Mouse (Mus musculus): ENCODE measurements around the gene Ttc12. TPM values are rescaled to one million over a fixed set of nuclear protein-coding genes. Genes with fewer than 3 reads are reported as not detected.

Gene Ttc12
- total RNA-seq, 2 experiments from 2014 or later: 2.0 to 2.1 TPM

DNA sequence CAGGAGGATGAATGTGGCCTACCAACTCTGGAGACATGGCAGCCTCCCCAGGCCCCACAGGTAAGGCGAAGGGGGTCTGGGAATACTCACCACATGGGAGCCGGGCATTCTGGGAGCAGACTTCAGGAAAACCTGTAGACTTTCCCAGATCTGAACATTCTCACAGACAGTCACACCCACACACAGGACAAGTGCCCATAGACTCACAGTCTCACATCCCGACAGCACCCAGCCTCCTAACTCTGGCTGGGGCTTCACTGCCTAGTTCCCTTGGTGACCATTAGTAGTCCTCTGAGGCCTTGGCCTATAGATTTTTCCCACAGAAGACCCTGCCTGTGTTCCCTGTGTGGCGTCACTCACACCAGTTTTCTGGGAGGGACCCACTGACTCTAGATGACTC lies 24.6 kb upstream of the Ttc12 start:
- no peak overlapping the region for H3K4me3 ChIP-seq
- no peak for TF ChIP-seq CTCF (conservative IDR thresholded peaks at IDR 0.05)
- no peak overlapping the region for H3K27ac ChIP-seq
- no peak for DNase-seq (ENCODE audit: low spot score in 2 of 2)

DNA sequence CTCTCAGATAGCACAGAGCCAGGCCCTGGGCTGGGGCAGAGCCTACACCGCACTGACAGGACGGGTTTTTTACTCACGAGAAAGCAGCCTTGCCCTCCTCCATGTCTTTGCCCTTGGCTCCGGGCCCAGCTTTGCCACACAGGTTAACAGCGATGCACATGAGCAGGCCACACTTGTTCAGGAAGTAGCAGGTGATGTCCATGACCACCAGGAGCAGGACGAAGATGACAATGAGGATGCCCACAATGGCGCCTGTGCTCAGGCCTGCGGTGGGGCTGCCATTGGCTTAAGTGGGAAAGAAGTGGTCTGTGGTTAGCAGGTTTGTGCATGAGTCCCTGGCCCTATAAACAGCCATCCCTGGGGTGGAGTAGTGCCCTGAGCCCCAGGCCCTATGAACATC lies 23.6 kb upstream of the Ttc12 start:
- no peak overlapping the region for H3K4me3 ChIP-seq
- no peak for TF ChIP-seq CTCF (conservative IDR thresholded peaks at IDR 0.05)
- DNase-seq (ENCODE audit: low spot score in 2 of 2): no peak
- peak overlapping the region; percentile 23; the same call in 1 of the 2 replicates for H3K27ac ChIP-seq

DNA sequence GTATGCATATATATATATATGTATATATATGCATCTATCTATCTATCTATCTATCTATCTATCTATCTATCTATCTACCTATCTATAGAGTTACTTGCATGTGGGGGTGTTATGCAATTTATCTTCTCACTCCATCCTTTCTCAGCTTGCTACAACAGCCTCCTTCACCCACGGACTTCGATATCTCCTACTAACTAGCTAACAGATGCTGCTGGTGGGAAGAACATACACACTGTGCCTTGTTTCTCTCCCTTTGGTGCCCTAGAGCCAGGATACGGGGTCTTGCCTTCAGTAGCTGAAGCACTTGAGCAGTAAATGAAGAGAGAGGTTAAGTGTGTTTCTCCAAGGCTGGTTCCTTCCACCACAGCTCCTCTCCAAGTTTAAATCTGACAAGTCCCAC lies 23.1 kb upstream of the Ttc12 start:
- no peak for DNase-seq (ENCODE audit: low spot score in 2 of 2)
- H3K27ac ChIP-seq: peak overlapping the region; percentile 23; the same call in 1 of the 2 replicates

DNA sequence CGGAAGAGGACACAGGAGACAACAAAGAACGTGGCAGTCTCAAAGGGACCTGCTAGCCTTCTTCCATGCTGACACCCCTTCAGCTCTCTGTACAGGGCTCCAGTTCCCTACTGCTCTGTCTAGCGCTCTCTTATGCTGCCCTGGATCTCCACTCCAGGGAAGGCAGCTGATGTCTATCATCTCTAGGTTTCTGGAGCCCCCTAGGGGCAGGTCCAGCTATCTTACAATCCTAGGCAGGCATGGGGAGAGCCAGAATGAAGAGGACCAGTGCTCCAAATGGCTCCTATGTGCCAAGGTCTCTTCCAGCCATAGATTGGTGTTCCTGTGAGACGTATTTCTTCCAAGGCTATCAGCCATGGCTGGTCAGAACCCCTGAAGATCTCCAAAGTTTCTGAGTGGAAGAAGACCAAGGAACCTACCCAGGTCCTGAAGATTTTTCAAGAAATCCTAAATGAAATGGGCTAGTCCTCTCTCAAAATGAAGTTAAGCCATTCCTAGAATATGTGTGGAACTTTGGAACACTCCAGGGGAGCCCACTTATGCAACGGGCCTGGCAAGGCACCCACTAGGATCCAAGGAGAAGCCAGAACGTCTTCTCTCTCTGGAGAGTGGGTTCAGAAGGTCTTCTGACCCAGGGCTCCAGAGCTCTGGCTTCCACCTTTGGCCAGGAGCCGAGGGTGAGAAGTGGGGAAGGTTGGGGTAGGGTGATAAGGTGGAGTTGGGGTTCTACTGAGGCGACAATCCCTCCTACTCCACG lies 22.0 kb upstream of the Ttc12 start:
- TF ChIP-seq CTCF (conservative IDR thresholded peaks at IDR 0.05): peak; percentile 70
- H3K4me3 ChIP-seq: no peak overlapping the region
- H3K27ac ChIP-seq: 0 out of 2 replicates have a peak overlapping the region, but pooled peaks have one; percentile 18
- no peak for DNase-seq (ENCODE audit: low spot score in 2 of 2)

More for the DNA sequence above, 23.1 kb upstream of the Ttc12 start:
- TF ChIP-seq CTCF (conservative IDR thresholded peaks at IDR 0.05): no peak
- H3K4me3 ChIP-seq: no peak overlapping the region

DNA sequence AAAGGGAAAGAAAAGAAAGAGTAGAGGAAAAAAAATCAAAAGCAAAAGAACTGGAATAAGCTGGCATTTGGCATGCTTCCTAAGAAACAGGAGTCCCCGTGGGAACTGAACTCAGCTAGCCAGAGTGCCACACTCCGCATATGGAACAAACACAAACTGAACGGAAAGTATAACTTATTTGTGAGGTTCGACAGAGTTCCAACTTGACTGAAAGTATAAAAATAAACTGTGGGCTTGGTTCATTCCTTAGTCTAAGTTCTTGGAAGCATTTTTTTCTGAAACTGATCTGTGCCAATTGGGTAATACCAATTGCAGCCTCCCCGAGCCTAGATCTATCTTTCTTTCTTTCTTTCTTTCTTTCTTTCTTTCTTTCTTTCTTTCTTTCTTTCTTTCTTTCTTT lies 18.6 kb upstream of the Ttc12 start:
- no peak for DNase-seq (ENCODE audit: low spot score in 2 of 2)
- TF ChIP-seq CTCF (conservative IDR thresholded peaks at IDR 0.05): no peak
- Histone ChIP-seq H3K27ac (peak overlapping the region; percentile 65; the same call in 1 of the 2 replicates), H3K4me3 (no peak overlapping the region)

DNA sequence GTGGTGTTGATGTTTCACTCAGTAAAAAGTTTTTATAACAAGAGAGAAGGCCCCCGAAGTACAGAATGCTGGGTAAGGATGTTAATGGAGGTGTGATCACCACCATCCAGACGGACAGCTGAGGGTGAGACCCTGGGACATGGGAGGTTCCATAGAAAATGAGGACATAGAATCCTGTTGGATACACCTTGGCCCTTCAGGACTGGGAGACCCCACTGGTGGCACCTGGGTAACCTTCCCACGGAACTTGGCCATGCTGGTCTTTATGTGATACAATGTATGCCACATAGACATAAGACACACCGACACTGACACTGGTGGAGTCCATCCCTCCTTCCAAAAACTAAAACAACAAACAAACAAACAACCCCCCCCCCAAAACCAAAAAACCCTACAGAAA lies 16.2 kb upstream of the Ttc12 start:
- DNase-seq (ENCODE audit: low spot score in 2 of 2): no peak
- no peak overlapping the region for H3K27ac ChIP-seq
- TF ChIP-seq CTCF (conservative IDR thresholded peaks at IDR 0.05): no peak
- H3K4me3 ChIP-seq: no peak overlapping the region

DNA sequence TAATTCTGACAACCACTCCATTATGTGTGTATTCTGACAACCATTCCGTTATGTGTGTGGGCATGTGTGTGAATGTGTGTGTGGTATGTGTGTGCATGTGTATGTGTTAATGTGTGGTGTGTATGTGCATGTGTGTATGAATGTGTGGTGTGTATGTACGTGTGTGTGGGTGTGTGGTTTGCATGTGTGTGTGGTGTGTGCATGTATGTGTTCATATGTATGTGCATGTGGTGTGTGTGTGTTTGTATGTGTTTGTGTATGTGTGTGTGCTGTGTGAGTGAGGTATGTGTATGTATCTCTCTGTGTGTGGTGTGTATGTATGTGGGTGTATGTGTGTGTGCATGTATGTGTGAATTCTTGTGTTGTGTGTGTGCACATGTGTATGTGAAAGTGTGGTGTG lies 13.9 kb upstream of the Ttc12 start:
- DNase-seq (ENCODE audit: low spot score in 2 of 2): no peak
- Histone ChIP-seq H3K27ac (no peak overlapping the region), H3K4me3 (no peak overlapping the region)
- no peak for TF ChIP-seq CTCF (conservative IDR thresholded peaks at IDR 0.05)

DNA sequence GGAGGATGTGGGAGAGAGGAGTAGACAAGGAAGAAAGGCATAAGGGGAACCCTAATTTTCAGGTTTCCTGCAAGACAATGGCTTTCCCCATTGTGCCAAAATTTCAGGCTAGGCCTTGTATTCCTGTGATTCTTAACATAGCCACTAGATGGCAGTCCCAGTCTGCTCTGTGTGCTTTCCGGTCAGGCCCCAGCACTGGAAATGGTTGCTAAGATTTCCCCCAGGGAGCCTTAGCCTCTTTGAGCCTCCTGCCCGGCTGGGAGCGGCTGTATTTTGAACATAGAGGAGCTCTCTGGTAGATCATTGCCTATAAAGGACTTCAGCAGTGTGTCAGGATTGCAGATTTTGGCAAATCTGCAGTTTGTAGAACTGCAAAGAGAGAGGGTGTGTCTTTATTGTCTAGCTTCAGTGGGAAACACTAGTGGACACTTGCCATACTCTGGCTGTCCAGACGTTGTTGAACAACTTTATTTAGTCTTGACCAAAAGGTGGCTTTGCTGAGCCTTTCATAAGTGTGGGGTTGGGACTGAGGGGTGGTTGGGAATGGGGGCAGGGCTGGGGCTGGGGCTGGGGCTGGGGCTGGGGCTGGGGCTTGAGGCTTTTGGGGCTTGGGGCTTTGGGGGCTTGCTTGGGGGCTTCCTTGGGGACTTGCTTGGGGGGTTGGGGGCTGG lies 8.1 kb upstream of the Ttc12 start:
- no peak overlapping the region for H3K27ac ChIP-seq
- DNase-seq (ENCODE audit: low spot score in 2 of 2): peak; percentile 55 to 82
- TF ChIP-seq CTCF (conservative IDR thresholded peaks at IDR 0.05): peak; percentile 99
- H3K4me3 ChIP-seq: no peak overlapping the region

DNA sequence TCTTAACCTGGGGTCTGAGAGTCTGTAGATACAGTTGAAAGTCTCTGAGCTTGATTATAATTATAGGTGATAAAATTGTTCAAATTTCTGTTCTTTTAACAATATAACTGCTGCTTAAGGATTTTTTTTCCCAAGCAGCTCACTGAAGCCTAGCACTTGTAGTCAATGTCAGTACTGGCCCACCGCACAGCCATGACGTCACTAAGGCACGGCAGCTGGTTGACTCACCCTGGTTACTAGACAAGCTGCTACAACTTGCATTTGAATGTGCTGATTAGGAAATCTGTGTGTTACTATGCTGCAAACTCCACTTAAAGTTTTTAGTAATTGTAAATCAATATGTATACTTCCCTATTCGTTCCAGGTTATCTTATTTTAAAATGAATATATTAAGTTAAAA lies 4.6 kb upstream of the Ttc12 start:
- DNase-seq (ENCODE audit: low spot score in 2 of 2): peak in 1 of 2 experiments; percentile 48
- Histone ChIP-seq H3K4me3 (no peak overlapping the region), H3K27ac (no peak overlapping the region)
- no peak for TF ChIP-seq CTCF (conservative IDR thresholded peaks at IDR 0.05)

DNA sequence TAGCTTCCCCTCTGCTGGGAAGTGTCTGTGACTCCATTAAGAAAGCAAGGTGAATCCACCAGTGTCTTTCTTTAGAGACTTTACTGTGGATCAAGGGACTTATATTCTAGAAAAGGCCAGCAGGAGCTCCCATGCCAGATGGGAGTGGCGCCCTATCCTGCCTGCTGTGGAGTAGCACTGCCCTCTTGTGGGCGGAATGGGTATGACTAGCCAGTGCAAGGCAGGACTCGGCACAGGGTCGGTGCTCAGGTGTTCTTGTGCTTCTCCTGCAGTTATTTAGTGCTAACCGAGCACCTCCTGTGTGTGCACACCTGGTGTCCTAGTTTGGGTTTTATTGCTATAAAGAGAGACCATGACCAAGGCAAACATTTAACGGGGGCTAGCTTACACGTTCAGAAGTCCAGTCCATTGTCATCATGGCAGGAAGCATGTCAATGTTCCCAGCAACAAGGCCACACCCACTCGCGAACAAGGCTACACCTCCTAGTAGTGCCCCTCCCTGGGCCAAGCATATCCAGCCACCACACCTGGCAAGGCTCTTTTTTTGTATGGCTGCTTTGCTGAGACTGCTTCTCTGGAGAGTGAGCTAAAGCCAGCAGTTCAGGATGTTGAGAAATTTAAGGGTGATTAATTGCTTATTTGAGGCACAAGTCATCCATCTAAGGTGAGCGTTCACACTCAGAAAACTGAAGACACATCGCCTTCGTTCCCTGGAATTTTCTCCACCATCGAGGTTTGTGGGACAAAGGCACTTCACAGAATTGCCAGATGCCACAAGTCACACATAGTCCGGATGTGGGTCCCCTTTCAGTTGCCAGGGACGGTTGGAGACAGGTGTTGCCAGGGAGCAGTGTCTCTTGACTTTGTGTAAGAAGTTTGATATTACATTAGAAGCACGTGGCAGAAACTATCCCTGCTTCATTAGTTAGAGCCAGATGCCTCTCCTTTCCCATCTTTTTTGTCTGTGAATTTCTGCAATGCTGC lies 3.2 kb upstream of the Ttc12 start:
- peak; percentile 99 for TF ChIP-seq CTCF (conservative IDR thresholded peaks at IDR 0.05)
- Histone ChIP-seq H3K4me3 (peak overlapping the region; percentile 8; the same call in 1 of the 2 replicates), H3K27ac (no peak overlapping the region)
- peak; percentile 75 to 93 for DNase-seq (ENCODE audit: low spot score in 2 of 2)

DNA sequence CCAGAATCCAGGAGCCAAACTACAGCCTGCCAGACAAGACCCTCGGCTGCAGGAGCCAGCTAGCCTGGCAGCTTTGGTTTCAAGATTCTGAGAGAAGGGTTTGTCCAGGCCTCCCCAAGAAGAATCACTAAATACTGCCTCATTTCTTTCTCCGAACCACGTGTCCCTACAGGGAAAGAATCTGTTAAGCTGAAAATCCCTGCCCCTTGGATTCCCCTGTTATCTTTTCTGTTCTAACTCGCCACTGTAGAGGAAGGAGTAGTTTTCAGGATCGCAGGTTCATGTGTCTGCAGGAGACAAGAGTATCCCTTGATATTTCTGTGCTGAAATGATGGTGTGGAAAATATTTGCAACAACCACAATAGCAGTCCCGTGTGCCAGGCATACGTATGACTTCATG lies 2.2 kb upstream of the Ttc12 start:
- H3K27ac ChIP-seq: no peak overlapping the region
- no peak for DNase-seq (ENCODE audit: low spot score in 2 of 2)
- no peak overlapping the region for H3K4me3 ChIP-seq
- TF ChIP-seq CTCF (conservative IDR thresholded peaks at IDR 0.05): no peak

DNA sequence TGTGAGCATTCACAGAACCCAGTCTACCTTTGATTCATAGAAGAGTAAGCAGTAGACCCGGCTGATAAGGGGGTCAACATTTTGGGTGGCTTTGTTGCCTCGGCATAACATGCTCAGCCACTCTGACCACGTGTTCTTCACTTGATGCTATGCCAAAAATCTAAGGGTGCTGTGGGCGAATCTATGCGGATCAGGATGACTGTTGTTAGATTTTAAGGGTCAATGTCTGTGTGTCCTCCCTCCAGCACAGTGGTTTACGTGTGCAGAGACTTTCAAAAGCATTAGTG lies 1.6 kb upstream of the Ttc12 start:
- no peak for TF ChIP-seq CTCF (conservative IDR thresholded peaks at IDR 0.05)
- Histone ChIP-seq H3K4me3 (no peak overlapping the region), H3K27ac (no peak overlapping the region)
- DNase-seq (ENCODE audit: low spot score in 2 of 2): no peak

Measured in layer of hippocampus, adult 2 months (tissue).